Mouse (Mus musculus): ENCODE data around the gene Alkbh1.

DNA sequence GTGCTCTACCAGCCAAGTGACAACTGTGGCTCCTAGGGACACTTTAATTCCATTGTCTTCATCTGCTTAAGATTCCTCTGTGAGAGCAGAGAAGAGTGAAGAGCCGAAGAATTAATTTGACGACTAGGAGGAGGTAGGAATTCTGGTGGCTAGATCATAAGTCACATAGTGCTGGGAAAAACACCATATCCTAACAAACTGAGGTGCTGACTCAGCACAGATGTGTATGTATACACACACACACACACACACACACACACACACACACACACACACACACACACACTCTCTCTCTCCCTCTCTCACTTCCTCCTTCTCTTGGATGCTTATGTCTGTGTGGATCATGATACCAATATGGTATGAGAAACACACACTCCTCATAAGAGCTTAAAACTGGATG, 15.5 kb downstream of the Alkbh1 start:
- TF ChIP-seq CTCF (IDR thresholded peaks at IDR 0.05 in 2 of 3, conservative IDR thresholded peaks at IDR 0.05 in 1 of 3; ENCODE audit: control insufficient read depth in 1 of 3, insufficient read depth in 1 of 3, low read depth in 2 of 3, low read length in 3 of 3, poor library complexity in 1 of 3, severe bottlenecking in 1 of 3) = no peak
- no peak for TF ChIP-seq MYC (IDR thresholded peaks at IDR 0.05; ENCODE audit: low read depth, low read length)
- TF ChIP-seq POLR2A (IDR thresholded peaks at IDR 0.05; ENCODE audit: control insufficient read depth in 1 of 2, insufficient read depth in 1 of 2, low read depth in 1 of 2, low read length in 2 of 2, poor library complexity in 1 of 2) = peak in 1 of 2 experiments; percentile 7; a peak in 1 of 4 replicates
- no peak for TF ChIP-seq CHD1 (IDR thresholded peaks at IDR 0.05; ENCODE audit: low read depth, low read length)
- no peak for TF ChIP-seq USF2 (IDR thresholded peaks at IDR 0.05; ENCODE audit: borderline replicate concordance in 1 of 2, insufficient read depth in 1 of 2, low read depth in 1 of 2, low read length in 2 of 2)
- TF ChIP-seq POLR2AphosphoS5 (IDR thresholded peaks at IDR 0.05; ENCODE audit: borderline replicate concordance, low read depth, low read length) = no peak
- no peak for TF ChIP-seq JUND (IDR thresholded peaks at IDR 0.05; ENCODE audit: low read depth, low read length)
- no peak for TF ChIP-seq MAZ (IDR thresholded peaks at IDR 0.05; ENCODE audit: low read depth, low read length)
- no peak for TF ChIP-seq CHD2 (IDR thresholded peaks at IDR 0.05; ENCODE audit: low read length)
- no peak for TF ChIP-seq MAX (IDR thresholded peaks at IDR 0.05; ENCODE audit: low read length)
- no peak for TF ChIP-seq UBTF (IDR thresholded peaks at IDR 0.05; ENCODE audit: borderline replicate concordance, insufficient read depth, low read depth, low read length)
- no peak for TF ChIP-seq TCF12 (IDR thresholded peaks at IDR 0.05; ENCODE audit: low read depth, low read length)
